ENCODE assay signal across 15 mouse cellular contexts in the genomic region with DNA sequence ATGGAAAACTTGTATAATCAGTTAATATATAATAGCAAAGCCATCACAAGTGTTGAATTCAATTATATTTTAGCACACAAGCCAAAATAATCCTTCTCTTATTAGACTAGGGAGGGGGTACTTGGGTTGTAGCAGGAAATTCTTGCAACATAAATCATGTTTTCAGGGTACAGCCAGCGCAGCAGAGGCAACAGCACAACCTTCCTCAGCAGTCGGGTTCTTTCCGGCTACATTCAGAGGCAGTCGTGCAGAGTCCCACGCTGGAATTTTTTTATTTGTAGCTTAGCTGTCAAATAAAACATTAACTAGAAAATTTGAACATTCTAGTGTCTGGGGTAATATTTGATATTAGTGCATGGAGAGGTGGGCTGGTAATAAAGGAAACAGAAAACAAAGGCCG.
DNase-seq lines count a peak whose midpoint lies in the region; ATAC-seq and TF ChIP-seq lines count a peak whose summit lies in the region.
"Had no signal": no experiment of that assay in that cellular context is flagged by ENCODE, and none has a peak within 500 bp of the region (broad histone marks: within the 10 kb centered on the region; RNA-seq: fewer than 3 reads in every experiment).

No protein-coding gene starts in this region.

- no peaks in the 10 kb centered on the region for H3K27me3 ChIP-seq in liver, embryonic 12.5 days (replicated peaks)
- H3K27me3 ChIP-seq in liver, postnatal 0 days (ENCODE audit: insufficient read depth, low read length) = no peaks in the 10 kb centered on the region
- H3K27me3 ChIP-seq in midbrain, embryonic 16.5 days (ENCODE audit: control insufficient read depth, insufficient read depth, low read depth, low read length) = no peaks in the 10 kb centered on the region
- H3K27me3 ChIP-seq: stomach, embryonic 15.5 days had no signal

- H3K9me3 ChIP-seq in liver, embryonic 12.5 days (replicated peaks) = no peaks in the 10 kb centered on the region
- no peaks in the 10 kb centered on the region for H3K9me3 ChIP-seq in liver, postnatal 0 days (ENCODE audit: low read length)
- no peaks in the 10 kb centered on the region for H3K9me3 ChIP-seq in midbrain, embryonic 16.5 days (replicated peaks; ENCODE audit: control insufficient read depth, low read length, poor library complexity, severe bottlenecking)
- H3K9me3 ChIP-seq: stomach, embryonic 15.5 days had no signal

- H3K4me3 ChIP-seq in liver, embryonic 12.5 days = no peak overlapping the region
- no peak overlapping the region for H3K4me3 ChIP-seq in liver, postnatal 0 days (ENCODE audit: low read depth, low read length)
- H3K4me3 ChIP-seq in midbrain, embryonic 16.5 days (ENCODE audit: low read depth, low read length) = no peak overlapping the region
- H3K4me3 ChIP-seq: erythroblast, embryonic 14.5 days; stomach, embryonic 15.5 days had no signal

- 0 out of 2 replicates have a peak overlapping the region, but pooled peaks have one; percentile 1 for H3K4me2 ChIP-seq in liver, embryonic 12.5 days
- no peak overlapping the region for H3K4me2 ChIP-seq in liver, postnatal 0 days (ENCODE audit: low read depth, low read length)
- no peak overlapping the region for H3K4me2 ChIP-seq in midbrain, embryonic 16.5 days (ENCODE audit: low read length)
- H3K4me2 ChIP-seq: stomach, embryonic 15.5 days had no signal

- no peak overlapping the region for H3K9ac ChIP-seq in liver, embryonic 12.5 days
- no peak overlapping the region for H3K9ac ChIP-seq in liver, postnatal 0 days (replicated peaks)
- H3K9ac ChIP-seq in midbrain, embryonic 16.5 days (ENCODE audit: low read depth, low read length) = no peak overlapping the region
- H3K9ac ChIP-seq: stomach, embryonic 15.5 days had no signal

- no peak for DNase-seq in liver, postnatal 0 days
- DNase-seq in kidney, postnatal 14 days = peak; percentile 64
- DNase-seq in layer of hippocampus, postnatal 10 days (ENCODE audit: low spot score in 2 of 2) = no peak
- DNase-seq in cerebellum, postnatal 25 days = no peak
- DNase-seq in left cerebral cortex, adult 18-20 months (ENCODE audit: low spot score in 2 of 2) = no peak
- DNase-seq: adrenal gland, postnatal 14 days; cerebellum, adult 11-12 months; gastrocnemius, postnatal 14 days; right cerebral cortex, adult 18-20 months; thymus, postnatal 4 days had no signal

- H3K4me1 ChIP-seq in liver, embryonic 12.5 days = no peaks in the 10 kb centered on the region
- no peaks in the 10 kb centered on the region for H3K4me1 ChIP-seq in liver, postnatal 0 days (ENCODE audit: insufficient read depth)
- H3K4me1 ChIP-seq in midbrain, embryonic 16.5 days (ENCODE audit: control insufficient read depth, insufficient read depth, low read length) = peaks cover 12% of the 10 kb centered on the region
- H3K4me1 ChIP-seq: stomach, embryonic 15.5 days had no signal

- WGBS in liver, embryonic 12.5 days (ENCODE audit: insufficient replicate concordance) = 57% methylated on average over 6 of the region's 6 CpGs
- 36% methylated on average over 6 of the region's 6 CpGs for WGBS in liver, postnatal 0 days (ENCODE audit: insufficient replicate concordance)
- 60% methylated on average over 6 of the region's 6 CpGs for WGBS in midbrain, embryonic 16.5 days

- no peak for TF ChIP-seq CTCF in liver, postnatal 0 days (IDR thresholded peaks at IDR 0.05; ENCODE audit: low read depth)

- ATAC-seq in liver, embryonic 12.5 days = no peak
- no peak for ATAC-seq in liver, postnatal 0 days
- peak; percentile 22 to 48; a peak in 1 of 4 replicates for ATAC-seq in hematopoietic stem cell, adult 5-6 weeks (replicated peaks in 1 of 2; ENCODE audit: insufficient read depth in 1 of 2, low FRiP score in 2 of 2, low TSS enrichment in 1 of 2, low read depth in 1 of 2, poor library complexity in 2 of 2, severe bottlenecking in 2 of 2)
- ATAC-seq in midbrain, embryonic 16.5 days = no peak

- no peaks in the 10 kb centered on the region for H3K36me3 ChIP-seq in liver, embryonic 12.5 days
- no peaks in the 10 kb centered on the region for H3K36me3 ChIP-seq in liver, postnatal 0 days (replicated peaks; ENCODE audit: insufficient read depth, low read length)
- no peaks in the 10 kb centered on the region for H3K36me3 ChIP-seq in midbrain, embryonic 16.5 days (ENCODE audit: control insufficient read depth, insufficient read depth, low read length)
- H3K36me3 ChIP-seq: stomach, embryonic 15.5 days had no signal

- TF ChIP-seq EP300 in liver, postnatal 0 days (IDR thresholded peaks at IDR 0.05; ENCODE audit: low read depth) = no peak

- no peak overlapping the region for H3K27ac ChIP-seq in liver, embryonic 12.5 days
- H3K27ac ChIP-seq in liver, postnatal 0 days (ENCODE audit: low read depth) = no peak overlapping the region
- peak overlapping the region; percentile 10 for H3K27ac ChIP-seq in midbrain, embryonic 16.5 days (ENCODE audit: low read length)
- H3K27ac ChIP-seq: stomach, embryonic 15.5 days had no signal

Comparison
In these comparisons a context has a peak if more than half of its experiments do, and no peak if none do; other contexts are left out.
1. ATAC-seq: peak in hematopoietic stem cell, adult 5-6 weeks (2 of 2); none in liver, embryonic 12.5 days (single experiment), liver, postnatal 0 days (single experiment) and midbrain, embryonic 16.5 days (single experiment).